Mouse (Mus musculus) lung, embryonic 14.5 days (tissue): Measurements from ENCODE around the gene Plscr3. TPM values are rescaled to one million over a fixed set of nuclear protein-coding genes. Genes with fewer than 3 reads are reported as not detected.
A peak's percentile ranks its signal among the peaks of the same experiment; 100 is the strongest.

Experiments
- ATAC-seq: fragments of 200-750 bp; cut with Nextera tagmentation; 2 replicates; pipeline ENCODE4 v1.8.0; 2017; ENCODE audit warnings: mild to moderate bottlenecking, moderate TSS enrichment, moderate library complexity; ENCODE audit not compliant: insufficient read depth
- DNase-seq: peaks from one replicate; pipeline ENCODE4 v3.0.0-alpha.2; 2015
- H3K27ac ChIP-seq: fragments of 300-500 bp; sonication (generic); 2 replicates; pipeline ENCODE4 v1.5.1; 2014; ENCODE audit warnings: low read depth, mild to moderate bottlenecking, moderate library complexity
- H3K27me3 ChIP-seq: fragments of 300-500 bp; sonication (generic); 2 replicates; pipeline ENCODE4 v1.6.1; 2014; ENCODE audit warnings: low read length, control low read depth; ENCODE audit not compliant: insufficient read depth
- H3K36me3 ChIP-seq: fragments of 300-500 bp; sonication (generic); 2 replicates; pipeline ENCODE4 v1.6.1; 2014; ENCODE audit warnings: control low read depth; ENCODE audit not compliant: insufficient read depth
- H3K4me1 ChIP-seq: fragments of 300-500 bp; sonication (generic); 2 replicates; pipeline ENCODE4 v1.6.1; 2014; ENCODE audit warnings: antibody characterized with exemption, control low read depth; ENCODE audit not compliant: insufficient read depth
- H3K4me2 ChIP-seq: fragments of 300-500 bp; sonication (generic); 2 replicates; pipeline ENCODE4 v1.6.1; 2014; ENCODE audit warnings: mild to moderate bottlenecking
- H3K4me3 ChIP-seq: fragments of 300-500 bp; sonication (generic); 2 replicates; pipeline ENCODE4 v1.5.1; 2014; ENCODE audit warnings: low read depth, low read length
- H3K9ac ChIP-seq: fragments of 300-500 bp; sonication (generic); 2 replicates; pipeline ENCODE4 v1.6.1; 2014
- H3K9me3 ChIP-seq: fragments of 300-500 bp; sonication (generic); 2 replicates; pipeline ENCODE4 v1.6.1; 2016; ENCODE audit warnings: low read depth, low read length, control low read depth
- CTCF ChIP-seq: IDR thresholded peaks from 2 replicates; pipeline ENCODE4 v1.5.1; 2016; ENCODE audit warnings: antibody characterized with exemption, low read depth
- WGBS: fragments of 180-500 bp; shearing (Covaris S2); extraction: QIAGEN DNeasy Blood & Tissue Kit; methylation state at CpG from one replicate; pipeline ENCODE4 v1.1.7; 2014; 5-methylcytosine and 5-hydroxymethylcytosine counted together
- polyA plus RNA-seq: library from polyadenylated mRNA; unstranded; fragments of >200 nt; fragmentation: Nextera tagmentation; extraction: Ambion mirVana; gene quantifications from 2 replicates; pipeline ENCODE4 v1.2.1, GENCODE M21; 2014

Plscr3 gene
- polyA plus RNA-seq, 1 experiment from 2014 or later, result 115 TPM

DNA sequence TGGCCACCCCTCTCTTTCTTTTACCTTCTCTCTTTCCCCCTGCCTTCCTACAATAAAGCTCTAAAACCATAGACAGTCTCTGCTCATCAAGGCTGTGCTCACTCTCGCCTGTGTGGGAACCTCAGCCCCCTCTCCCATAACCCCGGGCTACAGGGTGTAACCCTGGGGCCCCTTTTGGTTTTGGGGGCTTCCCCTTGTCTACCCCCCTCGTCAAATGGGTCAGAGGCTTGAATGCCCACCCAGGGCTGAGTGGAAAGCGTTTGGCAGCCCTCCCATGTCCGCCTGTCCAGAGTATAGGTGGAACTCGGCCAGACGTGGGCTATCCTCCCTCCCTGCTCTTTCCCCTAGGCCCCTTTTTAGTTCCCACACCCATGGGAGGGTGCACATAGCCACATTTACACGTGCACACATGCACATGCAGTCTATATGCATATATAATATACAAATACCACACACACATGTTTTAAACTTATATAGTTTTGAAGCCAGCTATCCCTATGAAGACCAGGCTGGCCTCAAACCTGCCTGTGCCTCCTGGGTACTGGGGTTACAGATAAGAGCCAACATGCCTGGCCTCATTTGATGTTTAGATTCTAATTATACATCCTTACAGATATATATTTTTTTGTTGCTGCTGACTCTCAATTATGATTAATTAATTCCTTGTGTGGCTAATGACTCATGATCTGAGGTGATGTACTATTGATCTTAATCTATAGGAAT is 18.1 kb downstream of the Plscr3 start:
- Histone ChIP-seq H3K4me3 (no peak overlapping the region), H3K9me3 (no peaks in the 10 kb centered on the region), H3K27ac (no peak overlapping the region; the same call in 1 of the 2 replicates), H3K27me3 (peaks cover under 1% of the 10 kb centered on the region; the same call in 1 of the 2 replicates), H3K36me3 (no peaks in the 10 kb centered on the region), H3K4me2 (no peak overlapping the region), H3K4me1 (no peaks in the 10 kb centered on the region), H3K9ac (no peak overlapping the region)
- TF ChIP-seq CTCF, result no peak
- WGBS, result 40% methylated on average over 8 of the region's 8 CpGs
- ATAC-seq, result no peak
- DNase-seq, result no peak

- Histone ChIP-seq H3K4me1 (no peaks in the 10 kb centered on the region), H3K27ac (no peak overlapping the region), H3K4me3 (no peak overlapping the region), H3K9ac (no peak overlapping the region), H3K9me3 (no peaks in the 10 kb centered on the region), H3K4me2 (no peak overlapping the region), H3K27me3 (no peaks in the 10 kb centered on the region), H3K36me3 (no peaks in the 10 kb centered on the region)
- TF ChIP-seq CTCF, result no peak
- no peak for DNase-seq
- 79% methylated on average over 9 of the region's 9 CpGs for WGBS
- no peak for ATAC-seq
These were observed 19.4 kb downstream of the Plscr3 start for GRCm38 (mm10) chr11:69865561-69865960.

DNA sequence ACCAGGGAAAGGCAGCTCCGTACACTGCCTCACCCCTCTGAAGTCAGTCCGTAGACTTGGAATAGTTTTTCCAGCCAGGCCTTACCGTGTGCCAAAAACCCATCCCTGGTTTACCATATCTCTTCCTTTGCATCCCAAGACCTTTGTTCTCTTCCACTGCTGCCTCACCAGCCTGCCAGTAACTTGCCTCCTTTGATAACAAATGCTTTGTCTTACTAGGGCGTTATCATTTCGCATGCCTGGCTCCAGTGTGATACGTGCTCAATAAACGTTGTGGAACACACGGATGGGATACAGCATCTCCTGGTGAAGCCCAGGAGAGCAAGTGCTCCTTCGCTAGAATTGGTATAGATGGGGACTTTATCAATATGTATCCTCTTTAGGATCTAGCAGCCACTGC is 21.2 kb downstream of the Plscr3 start:
- no peak overlapping the region for H3K27ac ChIP-seq
- no peaks in the 10 kb centered on the region for H3K36me3 ChIP-seq
- ATAC-seq (no peak), DNase-seq (no peak)
- H3K4me2 ChIP-seq, result no peak overlapping the region
- H3K4me3 ChIP-seq, result no peak overlapping the region
- no peaks in the 10 kb centered on the region for H3K27me3 ChIP-seq
- 56% methylated on average over 9 of the region's 9 CpGs for WGBS
- H3K9ac ChIP-seq, result no peak overlapping the region
- no peaks in the 10 kb centered on the region for H3K4me1 ChIP-seq
- TF ChIP-seq CTCF, result no peak
- no peaks in the 10 kb centered on the region for H3K9me3 ChIP-seq

DNA sequence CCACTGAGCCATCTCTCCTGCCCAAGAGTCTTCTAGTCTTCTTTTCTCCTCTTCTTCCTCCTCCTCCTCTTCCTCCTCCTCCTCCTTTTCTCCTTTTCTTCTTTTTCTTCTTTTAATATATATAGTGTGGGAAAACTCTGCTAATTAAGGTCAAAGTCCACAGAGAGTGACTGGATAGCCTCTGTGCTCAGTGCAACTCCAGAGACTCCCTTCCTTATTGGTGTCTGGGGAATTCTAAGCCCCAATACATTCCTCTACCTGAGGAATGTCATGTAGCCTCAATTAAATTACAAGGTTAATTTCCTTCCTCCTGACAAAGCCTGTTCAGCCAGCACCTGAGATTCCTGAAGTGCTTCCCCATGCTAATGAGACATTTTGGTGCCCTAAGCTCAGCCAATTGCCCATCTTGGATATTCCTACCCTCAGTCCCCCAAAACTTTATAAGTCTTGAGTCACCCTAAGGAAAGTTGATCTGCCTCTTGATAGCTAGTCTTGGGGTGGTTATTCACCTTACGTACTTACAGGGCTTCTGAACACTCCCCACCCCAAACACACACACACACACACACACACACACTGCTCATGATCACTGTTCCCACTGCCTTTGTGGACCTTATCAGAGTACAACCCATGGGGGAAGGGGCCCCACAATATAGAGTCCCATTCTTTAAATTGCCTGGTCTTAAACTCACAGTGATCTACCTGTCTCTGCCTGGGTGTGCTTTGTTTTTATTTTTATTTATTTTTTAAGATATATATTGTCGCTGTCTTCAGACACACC is 24.3 kb downstream of the Plscr3 start:
- Histone ChIP-seq H3K27me3 (no peaks in the 10 kb centered on the region), H3K9ac (no peak overlapping the region), H3K4me2 (no peak overlapping the region), H3K9me3 (no peaks in the 10 kb centered on the region), H3K27ac (no peak overlapping the region), H3K36me3 (no peaks in the 10 kb centered on the region), H3K4me3 (no peak overlapping the region), H3K4me1 (no peaks in the 10 kb centered on the region)
- ATAC-seq (no peak), DNase-seq (no peak)
- WGBS, result 82% methylated on average over 2 of the region's 2 CpGs
- TF ChIP-seq CTCF, result no peak

DNA sequence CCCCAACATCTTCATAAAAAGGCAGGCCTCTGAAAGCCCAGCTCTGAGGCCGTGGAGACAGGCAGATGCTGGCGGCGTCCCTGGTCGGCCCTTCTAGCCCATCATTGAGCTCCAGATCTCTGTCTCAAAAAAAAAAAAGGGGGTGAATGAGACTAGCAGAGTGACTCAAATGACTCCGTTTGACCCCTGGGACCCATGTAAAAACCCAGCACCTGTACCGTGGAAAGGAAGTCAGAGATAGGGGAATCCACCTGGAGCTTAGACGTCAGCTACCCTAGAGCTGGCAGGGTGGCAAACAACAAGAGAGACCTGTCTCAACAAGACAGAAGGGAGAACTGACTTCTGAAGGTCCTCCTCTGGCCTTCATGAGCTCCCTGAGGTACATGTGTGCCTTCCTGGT is 25.6 kb downstream of the Plscr3 start:
- Histone ChIP-seq H3K4me1 (peaks cover 6% of the 10 kb centered on the region; the same call in 1 of the 2 replicates), H3K4me2 (no peak overlapping the region), H3K36me3 (no peaks in the 10 kb centered on the region), H3K27me3 (no peaks in the 10 kb centered on the region), H3K9me3 (no peaks in the 10 kb centered on the region), H3K27ac (no peak overlapping the region), H3K9ac (no peak overlapping the region), H3K4me3 (no peak overlapping the region)
- WGBS, result 83% methylated on average over 7 of the region's 7 CpGs
- TF ChIP-seq CTCF, result no peak
- DNase-seq, result no peak
- no peak for ATAC-seq

- H3K4me2 ChIP-seq, result no peak overlapping the region
- peaks cover 6% of the 10 kb centered on the region; the same call in 1 of the 2 replicates for H3K4me1 ChIP-seq
- ATAC-seq (no peak), DNase-seq (no peak)
- H3K4me3 ChIP-seq, result no peak overlapping the region
- H3K27ac ChIP-seq, result no peak overlapping the region
- H3K27me3 ChIP-seq, result no peaks in the 10 kb centered on the region
- no peak overlapping the region for H3K9ac ChIP-seq
- WGBS, result 75% methylated on average over 4 of the region's 4 CpGs
- no peaks in the 10 kb centered on the region for H3K36me3 ChIP-seq
- no peak for TF ChIP-seq CTCF
- H3K9me3 ChIP-seq, result no peaks in the 10 kb centered on the region
These were observed 26.3 kb downstream of the Plscr3 start for GRCm38 (mm10) chr11:69872451-69872850.

DNA sequence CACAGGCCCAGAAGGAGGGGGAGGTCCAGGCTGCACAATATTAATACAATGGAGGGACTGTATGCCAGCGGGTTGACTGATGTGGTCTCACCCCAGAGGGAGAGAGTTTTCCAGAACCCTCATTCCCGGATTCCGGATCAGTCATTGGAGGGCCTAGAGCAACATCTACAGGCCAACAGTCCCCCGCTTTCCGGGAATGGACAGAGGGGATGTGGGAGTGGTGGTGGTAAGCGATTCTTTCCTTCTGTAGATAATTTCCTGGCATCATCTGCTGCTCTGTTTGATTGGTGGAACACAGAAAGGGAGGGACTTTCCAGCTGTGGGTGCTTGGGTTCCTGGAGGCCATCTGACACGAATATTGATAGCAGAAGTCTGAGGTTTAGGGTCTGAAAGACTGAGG is 30.0 kb downstream of the Plscr3 start:
- H3K4me1 ChIP-seq, result peaks cover 16% of the 10 kb centered on the region
- WGBS, result 20% methylated on average over 7 of the region's 7 CpGs
- DNase-seq, result peak; percentile 71
- no peak; the same call in 1 of the 2 replicates for TF ChIP-seq CTCF
- H3K27me3 ChIP-seq, result no peaks in the 10 kb centered on the region
- no peaks in the 10 kb centered on the region for H3K9me3 ChIP-seq
- no peaks in the 10 kb centered on the region for H3K36me3 ChIP-seq
- H3K27ac ChIP-seq, result peak overlapping the region; percentile 70
- no peak overlapping the region for H3K4me3 ChIP-seq
- H3K4me2 ChIP-seq, result no peak overlapping the region; the same call in 1 of the 2 replicates
- ATAC-seq, result peak; percentile 16; the same call in 1 of the 2 replicates
- no peak overlapping the region for H3K9ac ChIP-seq
